Mouse (Mus musculus): ENCODE data around the gene Saa4.

DNA sequence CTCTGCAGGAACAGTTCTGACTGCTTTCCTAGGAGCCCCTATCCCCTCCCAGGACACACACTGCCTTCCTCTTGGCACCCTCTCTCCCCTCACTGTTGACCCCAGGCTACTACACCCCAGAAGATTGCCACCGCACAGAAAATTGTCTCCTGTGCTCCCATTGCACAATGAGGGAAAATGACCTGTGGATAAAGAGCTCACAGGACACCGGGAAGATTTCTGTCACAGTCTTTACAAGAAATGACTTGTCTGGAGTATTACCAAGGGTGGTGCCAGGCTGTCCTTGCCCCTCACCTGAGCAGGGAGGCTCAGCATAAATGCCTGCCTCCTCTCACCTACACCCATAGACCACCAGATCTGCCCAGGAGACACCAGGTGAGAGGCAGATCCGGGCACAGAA lies 19.1 kb upstream of the Saa4 start, which contains the start of gene Saa2:
- no peak for TF ChIP-seq CTCF (IDR thresholded peaks at IDR 0.05; ENCODE audit: low read depth, low read length)
- TF ChIP-seq GATA1 (IDR thresholded peaks at IDR 0.05; ENCODE audit: borderline replicate concordance, low read length) = no peak
- TF ChIP-seq TAL1 (conservative IDR thresholded peaks at IDR 0.05; ENCODE audit: low read depth, low read length) = no peak

Measured in G1E (cell line).